Mouse (Mus musculus) E14TG2a.4 (cell line): Measurements from ENCODE around the gene Rwdd2a.

ENCODE experiments used
- CTCF ChIP-seq: conservative IDR thresholded peaks from 2 replicates; pipeline ENCODE4 v1.5.1; 2014; ENCODE audit warnings: low read length
- NANOG ChIP-seq: IDR thresholded peaks from 2 replicates; pipeline ENCODE4 v1.6.1; 2014; ENCODE audit warnings: borderline replicate concordance, low read length, mixed read lengths
- POU5F1 ChIP-seq: IDR thresholded peaks from 2 replicates; pipeline ENCODE4 v1.6.1; 2014; ENCODE audit warnings: low read length, borderline replicate concordance

- peak; percentile 61 for TF ChIP-seq CTCF
- no peak for TF ChIP-seq POU5F1
- TF ChIP-seq NANOG = no peak
Measured at GRCm38 (mm10) chr9:86572636-86573291, 973 bp downstream of the Rwdd2a start.
